Mouse (Mus musculus) CH12F3 (cell line): ENCODE results near the gene Gm20388.

ENCODE experiments used
- in situ Hi-C: fragments of 300-500 bp; cut with MboI; formaldehyde crosslinking; loops from 2 replicates; pipeline ENCODE4 v1.14.3; 2020; ENCODE audit warnings: low sequenced_read_pairs

The Gm20388 gene

DNA sequence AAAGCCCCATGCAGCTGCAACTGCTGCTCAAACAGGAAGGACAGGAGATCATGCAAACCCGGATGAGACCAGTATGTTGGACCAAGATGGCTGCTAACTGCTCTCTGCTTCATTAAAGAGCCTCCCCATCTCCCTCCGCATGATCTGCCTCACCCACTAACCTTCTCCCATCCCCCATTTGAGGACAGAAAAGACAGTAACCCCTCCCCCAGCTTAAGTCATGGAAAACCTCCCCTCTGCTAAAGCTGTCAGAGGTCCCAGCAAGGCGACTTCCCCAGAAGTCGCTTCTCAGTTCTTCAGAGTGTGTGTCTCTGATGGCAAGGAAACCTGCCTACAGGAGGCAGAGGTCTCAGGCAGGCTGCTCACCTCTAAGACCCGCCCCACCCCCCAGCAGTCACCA is 1777.9 kb downstream of the Gm20388 start:
- in situ Hi-C loops = no loop called here

DNA sequence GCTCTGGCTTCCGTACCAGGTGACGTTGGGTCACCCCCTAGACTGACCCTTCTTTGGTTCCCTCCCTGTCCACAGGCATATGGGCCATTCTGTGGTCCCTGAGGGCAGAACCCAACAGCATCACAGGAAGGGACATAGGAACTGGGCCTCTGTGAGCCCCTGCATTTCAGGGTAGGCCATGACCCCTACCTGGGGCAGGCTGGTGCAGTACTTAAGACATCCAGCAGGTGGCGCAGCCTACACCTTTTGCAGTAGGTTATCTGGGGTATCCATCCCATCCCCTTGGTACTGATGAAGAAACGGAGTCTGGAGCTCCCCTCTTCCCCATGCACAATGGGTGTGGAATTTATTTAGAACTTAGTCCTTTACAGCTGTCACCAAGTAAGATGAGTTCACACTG is 1783.8 kb downstream of the Gm20388 start:
- in situ Hi-C loops = no loop called here

DNA sequence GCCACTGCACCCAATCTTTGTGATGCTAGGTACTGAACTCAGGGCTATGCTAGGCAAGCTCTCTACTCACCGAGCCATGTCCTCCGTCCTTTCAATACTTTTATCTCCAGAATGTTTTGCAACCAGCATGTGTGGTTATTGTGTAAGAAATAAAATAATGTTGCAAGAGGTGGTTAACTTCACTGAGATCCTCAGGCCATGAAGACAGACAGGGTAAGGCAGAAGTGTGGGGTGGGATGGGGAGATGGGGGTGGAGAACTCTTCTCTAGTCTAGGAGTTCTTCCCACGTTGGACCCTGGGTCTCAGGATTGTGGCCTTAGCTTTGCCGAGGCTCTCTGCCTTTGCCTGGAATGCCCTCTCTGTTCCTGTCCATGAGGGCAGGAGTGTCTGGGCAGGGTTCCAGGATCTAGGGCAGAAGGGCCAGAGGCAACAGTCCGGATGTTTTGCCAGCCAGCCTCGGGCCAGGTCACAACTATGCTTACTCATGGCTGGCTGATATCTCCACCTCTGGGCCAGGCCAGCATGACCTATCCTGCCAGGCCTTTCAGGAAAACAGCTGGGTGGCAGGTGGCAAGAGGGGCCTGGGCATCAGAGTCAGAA is 1785.0 kb downstream of the Gm20388 start:
- in situ Hi-C loops = no loop called here

DNA sequence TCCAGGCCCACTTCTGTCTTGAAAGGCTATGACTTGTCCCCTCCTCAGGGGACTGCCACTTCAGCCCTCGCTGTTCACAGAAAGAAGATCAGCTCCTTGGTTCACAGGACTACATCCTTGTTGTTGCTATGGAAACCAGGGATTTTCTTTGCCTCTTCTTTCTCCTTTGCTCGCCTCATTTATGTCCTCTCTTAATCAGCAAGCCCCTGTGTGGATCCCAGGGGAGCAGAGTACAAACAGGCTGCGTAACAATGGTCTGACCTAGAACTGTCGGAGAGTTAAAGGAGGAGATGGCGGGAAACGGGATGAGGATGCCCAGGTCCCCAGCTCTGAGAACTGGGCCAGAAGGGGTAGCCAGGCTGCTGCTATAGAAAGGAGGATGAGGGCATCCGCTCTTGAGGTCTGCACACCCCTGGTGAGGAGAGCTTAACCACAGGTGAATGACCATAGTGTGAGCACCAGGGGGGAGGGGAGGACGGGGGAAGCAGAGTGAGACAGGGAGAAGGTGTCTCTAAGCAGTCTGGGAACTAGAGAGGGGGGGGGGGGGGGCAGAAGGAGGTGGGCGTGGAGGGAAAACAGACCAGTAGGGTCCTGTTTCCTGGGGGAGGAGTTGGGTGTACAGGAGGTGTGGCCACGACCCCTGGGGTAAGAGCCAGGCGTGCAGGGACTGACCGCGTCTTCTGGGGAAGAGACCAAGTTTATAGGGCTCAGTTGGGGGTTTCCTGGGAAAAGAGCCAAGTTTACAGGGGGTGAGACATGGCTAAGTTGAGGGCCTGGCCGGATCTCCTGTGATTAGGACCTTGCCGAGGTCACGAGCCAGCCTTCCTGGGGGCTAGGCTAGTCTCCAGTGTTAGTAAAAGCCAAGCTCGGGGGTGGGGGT is 1787.3 kb downstream of the Gm20388 start:
- in situ Hi-C loops = no loop called here

DNA sequence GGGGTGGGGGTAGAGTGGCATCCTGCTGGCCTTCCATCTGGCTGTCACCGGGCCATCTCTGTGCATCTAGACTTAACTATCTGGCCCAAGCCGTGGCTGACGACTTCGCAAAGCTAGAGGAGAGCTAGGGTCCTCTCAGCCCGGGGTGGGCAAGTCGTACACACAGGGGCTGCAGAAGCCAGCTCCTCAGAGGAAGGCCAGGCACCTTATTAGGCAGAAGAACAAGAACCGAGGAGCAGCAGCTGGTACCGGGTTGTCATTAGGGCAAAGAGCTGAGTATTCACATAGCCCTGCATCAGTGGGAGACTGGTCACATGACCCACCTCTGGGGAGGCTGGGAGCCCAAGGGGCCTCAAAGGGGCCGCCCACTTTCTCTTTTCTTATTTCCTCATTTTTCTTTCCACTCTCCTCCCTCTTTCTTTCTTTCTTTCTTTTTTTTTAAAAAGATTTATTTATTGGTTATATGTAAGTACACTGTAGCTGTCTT is 1788.0 kb downstream of the Gm20388 start:
- in situ Hi-C loops = no loop called here

DNA sequence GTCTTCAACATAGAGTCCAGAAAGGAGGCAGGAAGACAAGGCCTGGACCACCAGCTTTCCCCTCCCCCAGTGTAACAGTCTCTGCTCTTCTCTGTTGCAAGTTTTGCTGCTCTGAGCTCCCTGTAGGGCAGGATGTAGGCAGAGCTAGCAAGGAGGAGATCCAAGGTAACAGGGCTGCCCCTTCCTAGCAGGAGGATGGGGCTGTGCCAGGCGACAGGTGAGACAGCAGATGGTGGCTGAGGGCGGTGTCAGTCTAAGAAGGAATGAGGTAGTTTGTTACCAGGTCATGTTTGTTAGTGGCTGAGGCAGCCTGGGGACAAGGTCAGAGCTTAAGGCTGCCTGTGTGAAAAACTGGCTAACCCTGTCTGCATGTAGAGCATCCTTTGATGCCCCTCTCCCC is 1789.3 kb downstream of the Gm20388 start:
- in situ Hi-C loops = no loop called here

DNA sequence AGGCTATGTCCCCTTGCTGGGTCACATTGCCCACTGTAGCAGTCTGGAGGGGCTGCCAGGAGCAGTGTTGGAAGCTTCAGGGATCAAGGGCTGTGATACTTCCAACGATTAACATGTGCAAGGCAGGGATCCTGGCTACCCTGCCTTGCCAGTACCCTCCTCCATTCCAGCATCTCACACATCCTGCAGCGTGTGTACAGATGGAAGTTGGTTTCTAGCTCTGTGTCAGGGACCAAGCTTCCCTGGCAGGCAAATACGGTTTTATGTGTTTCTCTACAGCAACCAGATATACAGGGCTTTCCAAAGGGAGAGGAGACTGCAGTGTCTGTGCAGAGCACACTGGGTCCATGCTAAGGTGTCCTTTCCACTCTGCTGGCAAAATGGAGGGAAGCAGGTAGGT is 1794.5 kb downstream of the Gm20388 start:
- in situ Hi-C loops = no loop called here

DNA sequence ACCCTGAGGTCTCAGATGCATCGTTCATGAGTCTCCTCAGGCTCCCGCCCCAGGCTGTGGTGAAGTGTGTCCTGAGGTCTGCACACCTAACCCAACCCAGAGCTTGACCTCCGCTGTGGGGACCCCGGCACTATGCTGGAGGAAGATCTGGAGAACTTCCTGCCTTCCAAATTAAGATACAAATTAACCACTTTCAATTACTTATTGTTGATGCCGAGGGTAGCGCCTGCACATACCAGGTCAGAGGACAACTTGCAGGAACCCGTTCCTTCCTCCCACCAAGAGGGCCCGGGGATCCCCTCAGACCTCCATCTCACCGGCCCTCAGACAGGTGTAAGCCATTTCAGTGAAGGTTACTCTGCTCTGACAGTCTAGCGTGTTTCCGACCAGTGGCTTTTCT is 1796.3 kb downstream of the Gm20388 start:
- in situ Hi-C loops = no loop called here

DNA sequence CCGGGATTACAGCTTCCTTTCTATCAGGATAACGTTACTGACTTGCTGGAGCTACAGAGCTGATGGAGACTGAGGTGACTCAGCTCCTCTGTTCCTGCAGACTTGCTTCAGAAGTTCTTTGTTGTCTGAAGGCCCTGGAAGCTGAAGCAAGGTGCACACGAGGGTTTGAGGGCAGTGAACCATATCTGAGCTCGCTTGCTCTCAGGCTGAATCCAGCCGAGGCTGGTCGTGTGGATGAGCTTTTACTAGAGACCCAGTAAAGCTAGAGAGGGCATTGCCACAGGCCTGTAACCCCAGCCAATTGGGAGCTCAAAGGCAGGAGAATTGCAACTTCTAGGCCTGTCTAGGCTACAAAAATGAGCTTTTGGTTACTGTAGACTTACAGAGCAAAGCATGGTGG is 1797.8 kb downstream of the Gm20388 start:
- in situ Hi-C loops = no loop called here

DNA sequence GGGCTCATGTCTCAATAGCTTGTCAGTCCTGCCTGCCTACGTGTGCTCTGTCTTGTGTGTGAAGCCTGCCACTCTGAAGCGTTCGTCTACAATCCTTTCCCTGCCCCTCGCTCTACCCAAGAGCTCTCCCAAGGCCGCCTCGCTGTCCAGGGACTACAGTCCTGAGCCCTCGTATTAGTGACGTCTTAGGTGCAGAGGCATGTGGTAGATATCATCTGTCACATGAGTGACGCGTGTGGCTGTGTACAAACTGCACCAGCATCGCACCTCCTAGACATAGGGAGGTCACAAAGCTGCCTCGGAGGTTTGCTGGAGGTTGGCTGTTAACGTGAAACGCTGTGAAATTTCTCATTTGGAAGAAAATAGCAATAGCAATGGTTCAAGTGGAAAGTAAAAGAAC is 1806.9 kb downstream of the Gm20388 start:
- in situ Hi-C loops = no loop called here

DNA sequence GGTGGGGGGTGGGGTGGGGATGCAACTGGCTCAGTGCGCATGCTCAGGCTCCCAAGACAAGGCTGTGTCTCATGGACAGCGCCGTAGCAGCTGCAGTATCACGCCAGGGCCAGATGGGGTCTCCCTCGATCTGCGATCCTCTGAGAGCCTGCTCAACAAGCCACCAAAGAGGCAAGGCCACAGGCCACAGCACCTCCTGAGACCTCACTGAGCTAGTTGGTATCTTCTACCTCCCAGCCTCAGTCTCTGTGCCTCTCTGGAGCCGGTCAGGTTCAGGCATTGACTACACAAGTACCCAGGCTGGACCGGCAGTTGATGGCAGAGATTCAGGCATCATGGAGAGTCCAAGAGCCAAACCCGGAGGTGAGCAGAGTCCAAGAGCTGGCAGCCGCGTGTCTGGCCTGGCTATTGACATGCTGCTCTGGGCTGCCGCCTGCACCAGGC is 1807.4 kb downstream of the Gm20388 start:
- in situ Hi-C loops = no loop called here

DNA sequence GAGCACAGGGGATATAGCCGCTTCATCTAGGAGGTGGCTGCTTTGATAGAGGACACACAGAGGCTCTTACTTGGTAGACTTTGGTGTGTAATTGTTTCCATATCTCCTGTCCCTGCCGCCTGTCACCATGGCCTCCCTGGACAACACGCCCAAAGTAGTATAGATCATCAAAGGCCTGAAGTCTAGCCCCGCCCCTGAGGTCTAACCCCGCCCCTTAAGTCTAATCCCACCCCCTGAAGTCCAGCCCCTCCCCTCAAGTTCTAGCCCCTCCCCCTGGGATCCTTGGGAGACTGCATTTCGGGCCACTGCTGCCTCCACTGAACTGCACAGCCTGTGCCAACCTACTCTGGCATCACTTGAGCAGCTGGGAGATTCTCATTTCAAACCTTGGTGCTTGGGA is 1808.3 kb downstream of the Gm20388 start:
- in situ Hi-C loops = no loop called here

DNA sequence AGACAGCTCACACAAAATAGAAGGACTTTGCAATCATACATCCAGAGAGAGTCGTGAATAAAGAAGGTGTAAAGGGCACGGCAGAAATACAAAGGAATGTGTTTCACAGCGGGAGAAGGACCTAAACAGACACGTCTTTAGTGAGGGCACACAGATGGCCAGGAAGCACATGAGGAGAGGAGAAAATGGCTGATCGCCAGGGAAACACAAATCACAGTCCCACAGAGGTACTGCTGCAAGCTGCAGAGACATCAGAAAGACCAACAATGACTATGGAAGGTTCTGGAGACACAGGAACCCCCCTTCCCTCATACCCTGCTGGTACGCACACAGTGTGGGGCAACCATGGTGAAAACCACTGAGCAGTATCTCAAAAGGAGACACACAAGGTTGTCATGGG is 1810.4 kb downstream of the Gm20388 start:
- in situ Hi-C loops = no loop called here

DNA sequence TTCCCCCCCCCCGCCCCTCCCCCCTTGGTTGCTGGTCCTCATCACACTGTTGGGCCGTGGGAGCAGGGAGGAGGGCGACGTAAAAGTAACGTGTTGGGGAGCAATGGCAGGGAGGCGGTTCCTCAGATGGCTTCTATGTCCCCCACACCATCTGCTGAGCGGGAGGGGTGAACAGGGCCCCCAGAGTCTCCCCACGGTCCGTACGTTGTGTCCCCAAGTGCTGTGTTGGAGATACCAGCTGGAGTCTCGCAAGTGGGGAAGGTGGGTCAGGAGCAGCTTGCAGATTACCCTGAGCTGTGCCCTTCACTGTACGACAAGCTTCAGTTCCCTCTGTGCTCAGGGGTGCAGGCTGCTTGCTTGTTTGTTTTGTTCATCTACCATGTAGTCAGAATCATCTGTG is 1813.2 kb downstream of the Gm20388 start:
- in situ Hi-C loops = no loop called here

DNA sequence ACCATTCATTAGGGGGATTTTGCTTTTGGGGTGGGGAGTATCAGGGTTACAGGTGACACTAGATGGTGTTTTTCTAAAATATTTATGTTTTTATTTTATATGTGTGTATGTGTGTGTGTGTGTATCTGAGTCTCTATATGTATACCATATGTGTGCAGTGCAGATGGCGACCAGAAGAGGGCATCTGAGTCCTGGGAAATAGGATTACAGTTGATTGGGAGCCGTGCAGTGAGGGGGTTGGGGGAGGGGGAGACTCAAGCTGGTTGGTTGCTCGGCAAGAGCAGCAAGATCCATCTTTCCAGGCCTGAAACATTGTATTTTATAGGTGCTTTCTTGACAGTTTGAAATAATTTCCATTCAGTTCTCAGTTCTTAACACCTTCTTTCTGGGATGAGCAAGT is 1816.5 kb downstream of the Gm20388 start:
- in situ Hi-C loops = no loop called here

DNA sequence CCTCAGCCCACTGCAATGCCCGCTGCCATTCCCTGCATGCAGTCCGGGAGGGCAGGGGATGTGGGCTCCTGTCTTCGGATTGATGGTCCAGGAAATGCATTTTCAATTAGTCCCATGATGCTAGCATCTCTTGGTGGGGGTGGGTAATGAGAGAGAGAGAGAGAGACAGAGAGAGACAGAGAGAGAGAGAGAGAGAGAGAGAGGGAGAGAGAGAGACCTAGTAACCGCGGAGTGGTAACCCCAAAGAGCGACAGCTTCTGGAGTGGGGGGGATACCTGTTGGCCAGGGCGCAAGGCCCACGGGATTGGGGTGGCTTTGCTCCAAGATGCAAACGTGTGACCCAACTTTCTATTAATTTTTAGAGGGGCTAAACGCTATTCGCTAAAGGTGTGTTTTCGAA is 1818.7 kb downstream of the Gm20388 start, which contains the start of gene Jph3:
Gene Jph3 (plus strand): TSS at position 301 of the 400 bp plus-strand sequence.
- in situ Hi-C loops = no loop called here

DNA sequence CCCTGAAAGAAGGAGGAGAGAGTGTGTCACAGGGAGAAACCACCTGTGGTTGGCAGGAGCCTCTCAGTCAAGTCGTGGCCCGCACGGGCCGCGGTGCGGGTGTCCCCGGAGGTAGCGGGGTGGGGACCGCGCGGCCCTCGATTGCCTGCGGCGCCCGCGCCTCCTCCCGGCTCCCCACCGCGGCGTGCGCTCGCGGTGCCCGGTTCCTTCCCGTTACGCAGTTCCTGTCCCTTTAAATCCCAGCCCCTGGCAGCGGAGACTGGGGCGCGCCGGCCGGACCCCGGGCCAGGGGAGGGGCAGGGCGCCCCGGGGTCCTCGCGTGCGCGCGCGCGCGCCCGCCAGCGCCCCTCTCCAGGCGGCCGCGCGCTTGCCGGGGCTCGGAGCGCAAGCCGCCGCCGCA is 1819.1 kb downstream of the Gm20388 start:
- in situ Hi-C loops = no loop called here

DNA sequence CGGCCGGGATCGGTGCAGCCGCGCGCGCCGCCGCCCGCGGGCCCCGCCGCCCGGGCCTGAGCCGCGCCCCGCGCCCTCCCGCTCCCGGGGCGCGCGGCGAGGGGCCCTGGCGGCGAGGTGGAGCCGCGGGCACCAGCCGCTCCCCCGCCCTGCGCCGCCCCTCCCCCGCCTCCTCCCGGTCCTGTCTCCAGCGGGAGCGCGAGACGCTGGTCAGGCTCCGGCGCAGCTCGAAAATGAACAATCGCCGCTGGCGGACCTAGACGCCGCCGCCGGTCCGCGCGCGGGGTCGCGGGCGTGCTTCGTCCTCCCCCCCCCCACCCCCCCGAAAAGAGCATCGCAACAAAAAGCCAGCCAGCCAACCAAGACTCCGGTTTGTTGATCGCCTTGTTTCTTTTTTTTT is 1819.5 kb downstream of the Gm20388 start:
- in situ Hi-C loops = no loop called here

DNA sequence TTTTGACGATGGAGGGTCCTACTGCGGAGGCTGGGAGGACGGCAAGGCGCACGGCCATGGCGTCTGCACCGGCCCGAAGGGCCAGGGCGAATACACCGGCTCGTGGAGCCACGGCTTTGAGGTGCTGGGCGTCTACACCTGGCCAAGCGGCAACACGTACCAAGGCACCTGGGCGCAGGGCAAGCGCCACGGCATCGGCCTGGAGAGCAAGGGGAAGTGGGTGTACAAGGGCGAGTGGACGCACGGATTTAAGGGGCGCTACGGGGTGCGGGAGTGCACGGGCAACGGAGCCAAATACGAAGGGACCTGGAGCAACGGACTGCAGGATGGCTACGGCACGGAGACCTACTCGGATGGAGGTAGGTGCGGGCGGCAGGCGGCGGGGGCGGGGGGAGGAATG is 1820.0 kb downstream of the Gm20388 start:
- in situ Hi-C loops = no loop called here

DNA sequence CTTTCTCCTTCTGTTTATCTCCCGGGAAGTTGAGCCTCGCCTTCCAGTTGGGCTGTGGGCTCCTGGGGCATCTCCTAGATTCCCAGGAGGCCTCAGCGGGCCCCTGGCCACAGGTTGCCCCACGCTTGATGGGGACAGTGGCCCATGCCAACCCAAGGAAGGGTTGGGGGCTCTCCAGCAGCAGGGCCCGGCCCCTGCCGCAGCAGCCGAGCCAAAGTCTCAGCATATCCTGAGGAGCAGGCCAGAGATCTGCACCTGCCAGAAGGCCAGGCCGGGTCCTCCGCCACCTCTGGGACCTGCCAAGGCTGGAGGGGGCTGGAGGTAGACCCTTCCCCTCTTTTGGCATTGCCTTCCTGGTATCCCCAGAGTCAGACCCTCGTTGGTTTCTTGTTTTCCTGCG is 1820.4 kb downstream of the Gm20388 start:
- in situ Hi-C loops = no loop called here

DNA sequence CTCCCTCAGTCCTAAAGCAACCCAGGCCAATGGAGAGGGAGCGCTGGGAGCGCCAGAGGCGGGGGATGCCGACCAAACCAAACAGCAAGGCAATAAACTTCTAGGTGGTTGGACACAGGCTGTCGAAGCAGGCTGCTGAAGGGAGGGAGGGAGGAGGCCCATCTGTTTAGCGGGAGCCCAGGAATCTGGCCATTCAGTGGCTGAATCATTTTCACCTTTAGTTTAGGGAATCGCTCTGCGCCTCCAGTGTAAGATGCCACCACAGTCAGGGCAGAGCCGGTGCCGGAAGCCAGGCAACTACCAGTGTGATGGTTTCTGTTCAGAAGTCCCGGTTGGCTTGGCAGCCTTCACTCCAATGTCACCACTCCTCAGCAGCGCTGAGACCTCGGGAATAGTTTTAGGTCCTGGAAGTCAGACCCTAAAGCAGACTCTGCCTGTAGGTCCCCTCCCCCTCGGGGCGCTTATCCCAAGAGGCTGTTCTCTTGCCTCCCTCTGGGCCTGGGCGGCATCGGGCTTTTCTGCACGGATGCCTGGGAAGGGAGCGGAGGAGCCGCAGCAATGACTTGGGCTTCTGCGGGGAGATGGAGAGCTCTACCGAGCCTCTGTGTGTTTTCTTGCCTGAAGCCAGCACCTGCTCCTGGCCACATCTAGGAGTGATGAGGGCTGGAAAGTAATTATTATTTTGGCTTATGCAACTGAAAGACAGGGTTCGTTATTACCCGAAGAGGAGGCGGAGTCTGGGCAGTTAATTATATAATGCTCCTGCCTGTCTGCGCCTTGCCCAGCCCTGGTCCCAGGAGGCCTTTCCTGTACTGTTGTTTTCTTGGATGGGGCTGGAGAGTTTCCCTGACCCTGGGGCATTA is 1821.1 kb downstream of the Gm20388 start:
- in situ Hi-C loops = no loop called here
